Mouse (Mus musculus): Measurements from ENCODE around the gene Thrsp. TPM values are rescaled to one million over a fixed set of nuclear protein-coding genes. Genes with fewer than 3 reads are reported as not detected.

Thrsp gene
- polyA plus RNA-seq, 1 experiment from 2014 or later: 1.7 TPM

GRCm38 (mm10) chr7:97429705-97430104 is 12.2 kb upstream of the Thrsp start:
- no peak overlapping the region for H3K4me2 ChIP-seq
- peak overlapping the region; percentile 50 for H3K27ac ChIP-seq
- no peaks in the 10 kb centered on the region for H3K9me3 ChIP-seq
- WGBS: 0% methylated on average over 5 of the region's 5 CpGs
- H3K36me3 ChIP-seq (replicated peaks): no peaks in the 10 kb centered on the region
- ATAC-seq (replicated peaks): peak; percentile 85
- no peak overlapping the region for H3K4me3 ChIP-seq
- peaks cover 19% of the 10 kb centered on the region for H3K4me1 ChIP-seq
- no peaks in the 10 kb centered on the region for H3K27me3 ChIP-seq (replicated peaks)
- no peak overlapping the region for H3K9ac ChIP-seq

- no peaks in the 10 kb centered on the region for H3K9me3 ChIP-seq
- H3K4me3 ChIP-seq: no peak overlapping the region
- H3K4me1 ChIP-seq: peaks cover 19% of the 10 kb centered on the region
- H3K9ac ChIP-seq: no peak overlapping the region
- H3K4me2 ChIP-seq: no peak overlapping the region
- H3K36me3 ChIP-seq (replicated peaks): no peaks in the 10 kb centered on the region
- no peak overlapping the region for H3K27ac ChIP-seq
- WGBS: 84% methylated on average over 5 of the region's 5 CpGs
- no peaks in the 10 kb centered on the region for H3K27me3 ChIP-seq (replicated peaks)
- ATAC-seq (replicated peaks): no peak
Measured at GRCm38 (mm10) chr7:97427778-97428420, 10.4 kb upstream of the Thrsp start.

- 78% methylated on average over 6 of the region's 6 CpGs for WGBS
- Histone ChIP-seq H3K36me3 (replicated peaks) (no peaks in the 10 kb centered on the region), H3K9me3 (no peaks in the 10 kb centered on the region), H3K4me1 (peaks cover 19% of the 10 kb centered on the region), H3K4me3 (no peak overlapping the region), H3K27me3 (replicated peaks) (no peaks in the 10 kb centered on the region), H3K9ac (no peak overlapping the region), H3K27ac (no peak overlapping the region), H3K4me2 (no peak overlapping the region)
- ATAC-seq (replicated peaks): no peak
Measured at GRCm38 (mm10) chr7:97427296-97427695, 9.8 kb upstream of the Thrsp start.

GRCm38 (mm10) chr7:97426566-97426965 is 9.0 kb upstream of the Thrsp start:
- Histone ChIP-seq H3K4me1 (peaks cover 19% of the 10 kb centered on the region), H3K4me3 (no peak overlapping the region), H3K27ac (no peak overlapping the region), H3K9ac (no peak overlapping the region), H3K9me3 (no peaks in the 10 kb centered on the region), H3K27me3 (replicated peaks) (no peaks in the 10 kb centered on the region), H3K4me2 (no peak overlapping the region), H3K36me3 (replicated peaks) (no peaks in the 10 kb centered on the region)
- 68% methylated on average over 6 of the region's 6 CpGs for WGBS
- no peak for ATAC-seq (replicated peaks)

- Histone ChIP-seq H3K9ac (no peak overlapping the region), H3K9me3 (no peaks in the 10 kb centered on the region), H3K27ac (no peak overlapping the region), H3K4me1 (peaks cover 15% of the 10 kb centered on the region), H3K4me3 (no peak overlapping the region), H3K27me3 (replicated peaks) (no peaks in the 10 kb centered on the region), H3K4me2 (peak overlapping the region; percentile 15; the same call in 1 of the 2 replicates), H3K36me3 (replicated peaks) (no peaks in the 10 kb centered on the region)
- WGBS: 10% methylated on average over 12 of the region's 12 CpGs
- peak; percentile 82 for ATAC-seq (replicated peaks)
Measured at GRCm38 (mm10) chr7:97424621-97425245, 7.2 kb upstream of the Thrsp start.

GRCm38 (mm10) chr7:97423754-97424153 is 6.2 kb upstream of the Thrsp start:
- 55% methylated on average over 5 of the region's 5 CpGs for WGBS

GRCm38 (mm10) chr7:97420958-97421651 is 3.6 kb upstream of the Thrsp start:
- Histone ChIP-seq H3K27me3 (replicated peaks) (no peaks in the 10 kb centered on the region), H3K4me1 (peaks cover 9% of the 10 kb centered on the region), H3K4me3 (no peak overlapping the region), H3K9me3 (no peaks in the 10 kb centered on the region), H3K36me3 (replicated peaks) (no peaks in the 10 kb centered on the region), H3K4me2 (no peak overlapping the region), H3K27ac (no peak overlapping the region), H3K9ac (no peak overlapping the region)
- ATAC-seq (replicated peaks): no peak
- 82% methylated on average over 8 of the region's 8 CpGs for WGBS

More at GRCm38 (mm10) chr7:97423754-97424153, 6.2 kb upstream of the Thrsp start:
- Histone ChIP-seq H3K4me2 (no peak overlapping the region), H3K27me3 (replicated peaks) (no peaks in the 10 kb centered on the region), H3K9me3 (no peaks in the 10 kb centered on the region), H3K36me3 (replicated peaks) (no peaks in the 10 kb centered on the region), H3K4me3 (no peak overlapping the region), H3K4me1 (peaks cover 9% of the 10 kb centered on the region), H3K27ac (no peak overlapping the region), H3K9ac (no peak overlapping the region)
- ATAC-seq (replicated peaks): no peak

GRCm38 (mm10) chr7:97420406-97420805 is 2.9 kb upstream of the Thrsp start:
- 76% methylated on average over 1 of the region's 1 CpGs for WGBS
- Histone ChIP-seq H3K27ac (no peak overlapping the region), H3K4me1 (peaks cover 9% of the 10 kb centered on the region), H3K4me2 (no peak overlapping the region), H3K27me3 (replicated peaks) (no peaks in the 10 kb centered on the region), H3K36me3 (replicated peaks) (no peaks in the 10 kb centered on the region), H3K9me3 (no peaks in the 10 kb centered on the region), H3K9ac (no peak overlapping the region), H3K4me3 (no peak overlapping the region)
- no peak for ATAC-seq (replicated peaks)

GRCm38 (mm10) chr7:97419163-97419562 is 1.6 kb upstream of the Thrsp start:
- Histone ChIP-seq H3K9me3 (no peaks in the 10 kb centered on the region), H3K4me3 (no peak overlapping the region), H3K27me3 (replicated peaks) (no peaks in the 10 kb centered on the region), H3K36me3 (replicated peaks) (no peaks in the 10 kb centered on the region), H3K9ac (no peak overlapping the region), H3K4me1 (peaks cover 3% of the 10 kb centered on the region; the same call in 1 of the 2 replicates), H3K27ac (no peak overlapping the region), H3K4me2 (no peak overlapping the region)
- 88% methylated on average over 5 of the region's 5 CpGs for WGBS
- ATAC-seq (replicated peaks): no peak

GRCm38 (mm10) chr7:97418717-97419116 is 1.2 kb upstream of the Thrsp start:
- Histone ChIP-seq H3K4me3 (no peak overlapping the region), H3K27me3 (replicated peaks) (no peaks in the 10 kb centered on the region), H3K4me2 (no peak overlapping the region), H3K9ac (no peak overlapping the region), H3K4me1 (peaks cover 3% of the 10 kb centered on the region; the same call in 1 of the 2 replicates), H3K36me3 (replicated peaks) (no peaks in the 10 kb centered on the region), H3K9me3 (no peaks in the 10 kb centered on the region), H3K27ac (no peak overlapping the region)
- no peak for ATAC-seq (replicated peaks)
- 73% methylated on average over 5 of the region's 5 CpGs for WGBS

GRCm38 (mm10) chr7:97416473-97416872 is 1.1 kb downstream of the Thrsp start:
- H3K9me3 ChIP-seq: no peaks in the 10 kb centered on the region
- no peak overlapping the region for H3K4me3 ChIP-seq
- 96% methylated on average over 4 of the region's 4 CpGs for WGBS
- H3K4me1 ChIP-seq: peaks cover 3% of the 10 kb centered on the region; the same call in 1 of the 2 replicates
- H3K4me2 ChIP-seq: no peak overlapping the region
- H3K27me3 ChIP-seq (replicated peaks): no peaks in the 10 kb centered on the region
- H3K36me3 ChIP-seq (replicated peaks): no peaks in the 10 kb centered on the region
- ATAC-seq (replicated peaks): no peak
- no peak overlapping the region for H3K27ac ChIP-seq
- no peak overlapping the region for H3K9ac ChIP-seq

GRCm38 (mm10) chr7:97414915-97415687 is 2.4 kb downstream of the Thrsp start:
- Histone ChIP-seq H3K4me2 (no peak overlapping the region), H3K27me3 (replicated peaks) (no peaks in the 10 kb centered on the region), H3K9me3 (no peaks in the 10 kb centered on the region), H3K9ac (no peak overlapping the region), H3K4me3 (no peak overlapping the region), H3K36me3 (replicated peaks) (peaks cover 9% of the 10 kb centered on the region; the same call in 1 of the 2 replicates), H3K27ac (no peak overlapping the region), H3K4me1 (no peaks in the 10 kb centered on the region)
- 68% methylated on average over 9 of the region's 9 CpGs for WGBS
- no peak for ATAC-seq (replicated peaks)

All from midbrain, embryonic 15.5 days (tissue).